Mouse (Mus musculus): Measurements from ENCODE around the gene Sel1l3. TPM values are rescaled to one million over a fixed set of nuclear protein-coding genes. Genes with fewer than 3 reads are reported as not detected.
A peak's percentile ranks its signal among the peaks of the same experiment; 100 is the strongest.

Sel1l3 gene
- polyA plus RNA-seq, 1 experiment from 2014 or later: 2.0 TPM

- H3K27ac ChIP-seq (ENCODE audit: low read length): no peak overlapping the region
- no peaks in the 10 kb centered on the region for H3K36me3 ChIP-seq (ENCODE audit: insufficient read depth, low read length)
- H3K4me2 ChIP-seq (replicated peaks; ENCODE audit: low read depth, low read length): no peak overlapping the region
- no peak overlapping the region for H3K4me3 ChIP-seq (ENCODE audit: low read depth, low read length)
- ATAC-seq (no peak), DNase-seq (ENCODE audit: low spot score) (no peak)
- 73% methylated on average over 4 of the region's 4 CpGs for WGBS
- no peaks in the 10 kb centered on the region for H3K4me1 ChIP-seq (ENCODE audit: insufficient read depth, low read depth, low read length)
- H3K9ac ChIP-seq (replicated peaks; ENCODE audit: low read depth): no peak overlapping the region
- no peaks in the 10 kb centered on the region for H3K27me3 ChIP-seq (replicated peaks; ENCODE audit: insufficient read depth, low read length)
- TF ChIP-seq CTCF (IDR thresholded peaks at IDR 0.05) (no peak), EP300 (IDR thresholded peaks at IDR 0.05) (no peak)
- no peaks in the 10 kb centered on the region for H3K9me3 ChIP-seq (ENCODE audit: low read length)
These were observed 35.8 kb upstream of the Sel1l3 start for GRCm38 (mm10) chr5:53249431-53250061.

GRCm38 (mm10) chr5:53248499-53248898 is 34.8 kb upstream of the Sel1l3 start:
- Histone ChIP-seq H3K4me3 (ENCODE audit: low read depth, low read length) (no peak overlapping the region), H3K27me3 (replicated peaks; ENCODE audit: insufficient read depth, low read length) (no peaks in the 10 kb centered on the region), H3K36me3 (ENCODE audit: insufficient read depth, low read length) (no peaks in the 10 kb centered on the region), H3K9ac (replicated peaks; ENCODE audit: low read depth) (no peak overlapping the region), H3K4me1 (ENCODE audit: insufficient read depth, low read depth, low read length) (no peaks in the 10 kb centered on the region), H3K9me3 (ENCODE audit: low read length) (no peaks in the 10 kb centered on the region), H3K27ac (ENCODE audit: low read length) (no peak overlapping the region), H3K4me2 (replicated peaks; ENCODE audit: low read depth, low read length) (no peak overlapping the region)
- DNase-seq (ENCODE audit: low spot score): no peak
- ATAC-seq: no peak
- TF ChIP-seq CTCF (IDR thresholded peaks at IDR 0.05): no peak
- no peak for TF ChIP-seq EP300 (IDR thresholded peaks at IDR 0.05)
- 78% methylated on average over 11 of the region's 11 CpGs for WGBS

GRCm38 (mm10) chr5:53243933-53244332 is 30.2 kb upstream of the Sel1l3 start:
- WGBS: 39% methylated on average over 10 of the region's 10 CpGs
- Histone ChIP-seq H3K9ac (replicated peaks; ENCODE audit: low read depth) (no peak overlapping the region), H3K4me2 (replicated peaks; ENCODE audit: low read depth, low read length) (no peak overlapping the region), H3K27me3 (replicated peaks; ENCODE audit: insufficient read depth, low read length) (no peaks in the 10 kb centered on the region), H3K36me3 (ENCODE audit: insufficient read depth, low read length) (no peaks in the 10 kb centered on the region), H3K27ac (ENCODE audit: low read length) (no peak overlapping the region), H3K4me3 (ENCODE audit: low read depth, low read length) (no peak overlapping the region), H3K4me1 (ENCODE audit: insufficient read depth, low read depth, low read length) (no peaks in the 10 kb centered on the region), H3K9me3 (ENCODE audit: low read length) (no peaks in the 10 kb centered on the region)
- ATAC-seq (peak; percentile 41; the same call in 1 of the 2 replicates), DNase-seq (ENCODE audit: low spot score) (peak; percentile 18)
- TF ChIP-seq CTCF (IDR thresholded peaks at IDR 0.05) (no peak), EP300 (IDR thresholded peaks at IDR 0.05) (no peak)

- Histone ChIP-seq H3K36me3 (ENCODE audit: insufficient read depth, low read length) (no peaks in the 10 kb centered on the region), H3K9me3 (ENCODE audit: low read length) (no peaks in the 10 kb centered on the region), H3K4me3 (ENCODE audit: low read depth, low read length) (no peak overlapping the region), H3K9ac (replicated peaks; ENCODE audit: low read depth) (no peak overlapping the region), H3K27ac (ENCODE audit: low read length) (no peak overlapping the region), H3K27me3 (replicated peaks; ENCODE audit: insufficient read depth, low read length) (no peaks in the 10 kb centered on the region), H3K4me1 (ENCODE audit: insufficient read depth, low read depth, low read length) (no peaks in the 10 kb centered on the region), H3K4me2 (replicated peaks; ENCODE audit: low read depth, low read length) (no peak overlapping the region)
- ATAC-seq (no peak), DNase-seq (ENCODE audit: low spot score) (no peak)
- 77% methylated on average over 7 of the region's 7 CpGs for WGBS
- no peak for TF ChIP-seq EP300 (IDR thresholded peaks at IDR 0.05)
- TF ChIP-seq CTCF (IDR thresholded peaks at IDR 0.05): no peak
These were observed 29.3 kb upstream of the Sel1l3 start for GRCm38 (mm10) chr5:53242865-53243499.

- no peaks in the 10 kb centered on the region for H3K27me3 ChIP-seq (replicated peaks; ENCODE audit: insufficient read depth, low read length)
- TF ChIP-seq EP300 (IDR thresholded peaks at IDR 0.05) (no peak), CTCF (IDR thresholded peaks at IDR 0.05) (no peak)
- 59% methylated on average over 5 of the region's 5 CpGs for WGBS
- no peak overlapping the region for H3K4me3 ChIP-seq (ENCODE audit: low read depth, low read length)
- DNase-seq (ENCODE audit: low spot score): peak; percentile 41
- H3K9ac ChIP-seq (replicated peaks; ENCODE audit: low read depth): no peak overlapping the region
- no peak overlapping the region for H3K4me2 ChIP-seq (replicated peaks; ENCODE audit: low read depth, low read length)
- no peaks in the 10 kb centered on the region for H3K9me3 ChIP-seq (ENCODE audit: low read length)
- H3K36me3 ChIP-seq (ENCODE audit: insufficient read depth, low read length): no peaks in the 10 kb centered on the region
- H3K27ac ChIP-seq (ENCODE audit: low read length): no peak overlapping the region
- no peaks in the 10 kb centered on the region for H3K4me1 ChIP-seq (ENCODE audit: insufficient read depth, low read depth, low read length)
- ATAC-seq: peak; percentile 47; the same call in 1 of the 2 replicates
These were observed 28.2 kb upstream of the Sel1l3 start for GRCm38 (mm10) chr5:53241963-53242362.

- Histone ChIP-seq H3K27ac (ENCODE audit: low read length) (no peak overlapping the region), H3K27me3 (replicated peaks; ENCODE audit: insufficient read depth, low read length) (no peaks in the 10 kb centered on the region), H3K4me3 (ENCODE audit: low read depth, low read length) (no peak overlapping the region), H3K9ac (replicated peaks; ENCODE audit: low read depth) (no peak overlapping the region), H3K36me3 (ENCODE audit: insufficient read depth, low read length) (no peaks in the 10 kb centered on the region), H3K9me3 (ENCODE audit: low read length) (no peaks in the 10 kb centered on the region), H3K4me1 (ENCODE audit: insufficient read depth, low read depth, low read length) (no peaks in the 10 kb centered on the region), H3K4me2 (replicated peaks; ENCODE audit: low read depth, low read length) (no peak overlapping the region)
- DNase-seq (ENCODE audit: low spot score): no peak
- no peak for ATAC-seq
- no peak for TF ChIP-seq EP300 (IDR thresholded peaks at IDR 0.05)
- no peak for TF ChIP-seq CTCF (IDR thresholded peaks at IDR 0.05)
- WGBS: 48% methylated on average over 2 of the region's 2 CpGs
These were observed 27.4 kb upstream of the Sel1l3 start for GRCm38 (mm10) chr5:53241109-53241508.

Measured in lung, postnatal 0 days (tissue).